10 mouse cellular contexts compared by ENCODE assay signal in the genomic region with DNA sequence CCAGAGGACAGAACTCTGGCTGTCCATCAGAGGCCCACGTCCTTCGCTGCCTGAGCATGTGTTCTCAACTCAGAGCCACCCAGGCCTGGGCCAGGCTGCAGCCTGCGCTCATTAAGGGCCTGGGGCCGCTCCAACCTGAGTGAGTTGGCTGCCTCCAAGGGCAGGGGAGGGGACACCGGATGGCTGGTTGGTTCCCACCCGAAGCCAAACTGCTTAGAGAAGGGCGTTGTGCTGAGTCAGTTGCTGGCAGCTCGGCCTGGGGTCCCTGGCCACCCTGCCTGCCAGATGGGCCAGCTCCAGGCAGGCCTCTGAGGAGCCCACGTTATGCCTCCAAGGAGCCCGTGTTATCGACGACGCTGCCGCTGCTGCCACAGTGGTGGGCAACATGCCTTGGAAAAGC. TPM values are rescaled to one million over a fixed set of nuclear protein-coding genes. Genes with fewer than 3 reads are reported as not detected.
A peak's percentile ranks its signal among the peaks of the same experiment; 100 is the strongest.
DNase-seq lines count a peak whose midpoint lies in the region; ATAC-seq lines count a peak whose summit lies in the region.
"Had no signal": no experiment of that assay in that cellular context is flagged by ENCODE, and none has a peak within 500 bp of the region (broad histone marks: within the 10 kb centered on the region; RNA-seq: fewer than 3 reads in every experiment).

No protein-coding gene starts in this region.

- H3K4me1 ChIP-seq in heart, embryonic 10.5 days: peaks cover 39% of the 10 kb centered on the region
- H3K4me1 ChIP-seq in midbrain, embryonic 16.5 days (ENCODE audit: control insufficient read depth, insufficient read depth, low read length): no peaks in the 10 kb centered on the region
- H3K4me1 ChIP-seq: limb, embryonic 12.5 days had no signal

- ATAC-seq in midbrain, embryonic 16.5 days: no peak

- WGBS in heart, embryonic 10.5 days: 69% methylated on average over 14 of the region's 14 CpGs
- 64% methylated on average over 14 of the region's 14 CpGs for WGBS in midbrain, embryonic 16.5 days

- peak; percentile 99 for DNase-seq in heart, adult 11 months
- no peak for DNase-seq in heart, embryonic 10.5 days (ENCODE audit: low spot score)
- peak; percentile 38 for DNase-seq in right cerebral cortex, adult 18-20 months
- DNase-seq in right cerebral cortex, adult 2 months (ENCODE audit: low spot score in 2 of 2): no peak
- peak; percentile 67 to 76 for DNase-seq in heart, postnatal 14 days
- DNase-seq in testis, postnatal 14 days (ENCODE audit: low spot score): peak; percentile 54
- no peak for DNase-seq in T-cell, adult 2 months (ENCODE audit: low spot score)

- intact Hi-C loops in heart, postnatal 14 days (cut with DNase I): no loop called here

- H3K4me3 ChIP-seq in heart, embryonic 10.5 days: no peak overlapping the region
- no peak overlapping the region for H3K4me3 ChIP-seq in midbrain, embryonic 16.5 days (ENCODE audit: low read depth, low read length)
- H3K4me3 ChIP-seq: heart, embryonic 15.5 days; limb, embryonic 12.5 days had no signal

- no peak overlapping the region for H3K4me2 ChIP-seq in midbrain, embryonic 16.5 days (ENCODE audit: low read length)
- H3K4me2 ChIP-seq: heart, embryonic 15.5 days; limb, embryonic 12.5 days had no signal

- no peaks in the 10 kb centered on the region for H3K36me3 ChIP-seq in heart, embryonic 10.5 days
- H3K36me3 ChIP-seq in midbrain, embryonic 16.5 days (ENCODE audit: control insufficient read depth, insufficient read depth, low read length): no peaks in the 10 kb centered on the region
- H3K36me3 ChIP-seq: heart, embryonic 15.5 days; limb, embryonic 12.5 days had no signal

- no peak overlapping the region for H3K9ac ChIP-seq in midbrain, embryonic 16.5 days (ENCODE audit: low read depth, low read length)
- H3K9ac ChIP-seq: heart, embryonic 15.5 days; limb, embryonic 12.5 days had no signal

- no peaks in the 10 kb centered on the region for H3K9me3 ChIP-seq in heart, embryonic 10.5 days
- H3K9me3 ChIP-seq in midbrain, embryonic 16.5 days (replicated peaks; ENCODE audit: control insufficient read depth, low read length, poor library complexity, severe bottlenecking): no peaks in the 10 kb centered on the region
- H3K9me3 ChIP-seq: heart, embryonic 15.5 days; limb, embryonic 12.5 days had no signal

- H3K27me3 ChIP-seq in heart, embryonic 10.5 days (ENCODE audit: insufficient read depth, poor library complexity, severe bottlenecking): 0 out of 2 replicates have a peak, but pooled peaks cover 4% of the 10 kb centered on the region
- H3K27me3 ChIP-seq in midbrain, embryonic 16.5 days (ENCODE audit: control insufficient read depth, insufficient read depth, low read depth, low read length): no peaks in the 10 kb centered on the region
- H3K27me3 ChIP-seq: heart, embryonic 15.5 days; limb, embryonic 12.5 days had no signal

- no peak overlapping the region for H3K27ac ChIP-seq in heart, embryonic 10.5 days
- no peak overlapping the region for H3K27ac ChIP-seq in midbrain, embryonic 16.5 days (ENCODE audit: low read length)
- H3K27ac ChIP-seq: heart, embryonic 15.5 days; limb, embryonic 12.5 days had no signal

RNA-seq across cellular contexts. Expression of gene Tsen2, which starts 44.9 kb away (rescaled TPM):
- 27.0 and 29.0 TPM in 2 replicates for polyA plus RNA-seq in heart, embryonic 10.5 days (2016; fragmentation: Nextera tagmentation; extraction: Ambion mirVana)
- total RNA-seq in heart, postnatal 14 days (2021): 1 to 10 TPM; 7.0 to 7.5 TPM
- 34.2 and 36.5 TPM in 2 replicates for polyA plus RNA-seq in midbrain, embryonic 16.5 days (2015; fragmentation: Nextera tagmentation; extraction: Ambion mirVana)

Comparison
In these comparisons a context has a peak if more than half of its experiments do, and no peak if none do; other contexts are left out.
1. DNase-seq: peak in heart, adult 11 months (single experiment), right cerebral cortex, adult 18-20 months (single experiment), heart, postnatal 14 days (2 of 2) and testis, postnatal 14 days (single experiment); none in heart, embryonic 10.5 days (single experiment), right cerebral cortex, adult 2 months (0 of 2) and T-cell, adult 2 months (single experiment).